Mouse (Mus musculus): ENCODE measurements around the gene Ccdc92b. TPM values are rescaled to one million over a fixed set of nuclear protein-coding genes. Genes with fewer than 3 reads are reported as not detected.

The Ccdc92b gene
- 0.06 TPM for polyA plus RNA-seq (2012; fragmentation: generic; extraction: Trizol)

DNA sequence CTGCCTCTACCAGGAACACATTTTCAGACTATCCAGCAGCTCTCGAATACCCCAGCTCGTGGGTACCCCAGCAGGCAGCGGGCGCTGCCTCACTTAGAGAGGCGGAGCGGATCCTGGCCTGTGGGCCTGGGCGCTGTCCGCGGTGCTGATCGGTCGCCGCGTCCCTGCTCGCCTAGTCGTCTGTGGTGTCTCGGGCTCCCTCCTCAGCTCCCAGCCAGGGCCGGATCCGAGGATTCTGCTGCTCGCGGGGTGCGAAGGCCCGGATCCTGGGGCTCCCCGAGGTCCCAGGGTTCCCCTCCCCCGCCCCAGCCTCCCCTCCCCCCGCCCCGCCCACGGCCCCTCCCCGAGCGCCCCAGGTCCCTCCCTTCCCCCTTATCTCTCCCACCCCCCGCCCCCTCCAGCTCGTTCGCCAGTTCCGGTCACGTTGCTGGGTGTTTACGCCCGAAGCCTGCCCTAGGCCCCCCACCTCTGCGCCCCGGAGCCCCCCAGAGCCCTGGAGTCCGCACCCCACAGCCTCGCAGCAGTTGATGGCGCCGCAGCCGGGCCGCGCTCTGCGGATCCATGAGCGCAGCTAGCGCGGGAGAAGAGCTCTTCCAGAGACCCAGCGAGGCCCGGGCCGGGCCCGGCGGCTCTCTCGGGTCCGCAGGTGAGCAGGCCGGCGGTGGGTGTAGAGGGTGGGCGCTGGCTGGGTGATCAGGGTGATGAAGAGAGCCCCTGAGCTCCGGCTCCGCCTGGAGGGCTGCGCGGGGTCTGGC, at the start of gene Ccdc92b:
Gene Ccdc92b (plus strand): TSS at position 405 of the 755 bp plus-strand sequence.
- Histone ChIP-seq H3ac (ENCODE audit: control insufficient read depth, insufficient read length) (no peak within 1 kb of the TSS), H3K4me2 (ENCODE audit: low read depth) (no peak within 1 kb of the TSS), H3K27me3 (ENCODE audit: control insufficient read depth, insufficient read depth, insufficient read length) (peaks cover 37% of the 10 kb centered on the region), H3K79me2 (ENCODE audit: control insufficient read depth, insufficient read depth) (no peaks in the 10 kb centered on the region), H3K4me3 (no peak within 1 kb of the TSS), H3K36me3 (ENCODE audit: control insufficient read depth, insufficient read depth) (no peaks in the 10 kb centered on the region)
- TF ChIP-seq POLR2AphosphoS2 (IDR thresholded peaks at IDR 0.05; ENCODE audit: insufficient read length, low read depth) = no peak
- TF ChIP-seq REST (IDR thresholded peaks at IDR 0.05; ENCODE audit: insufficient read depth, insufficient read length) = peak; percentile 100

DNA sequence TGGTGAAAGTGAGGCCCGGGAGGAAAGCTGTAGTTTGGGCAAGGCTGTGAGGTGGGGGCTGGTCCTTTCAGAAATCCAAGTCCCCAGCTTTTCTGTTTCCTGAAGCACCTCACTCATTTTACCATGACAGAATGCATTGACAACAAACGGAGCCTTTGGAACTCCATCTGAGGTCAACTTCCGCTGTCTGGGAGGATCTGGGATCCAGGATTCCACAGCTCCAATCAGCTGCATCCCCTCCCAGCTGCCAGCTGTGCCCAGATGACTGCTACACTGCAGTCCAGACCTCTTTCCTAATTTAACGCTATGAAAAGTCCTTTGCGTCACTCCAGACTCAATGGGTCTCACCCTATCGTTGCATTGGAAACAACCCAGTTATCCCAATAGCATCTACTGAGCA, 49.7 kb upstream of the Ccdc92b start:
- H3K4me3 ChIP-seq = no peak overlapping the region
- no peaks in the 10 kb centered on the region for H3K27me3 ChIP-seq (ENCODE audit: control insufficient read depth, insufficient read depth, insufficient read length)
- no peak for TF ChIP-seq REST (IDR thresholded peaks at IDR 0.05; ENCODE audit: insufficient read depth, insufficient read length)
- H3K4me2 ChIP-seq (ENCODE audit: low read depth) = no peak overlapping the region
- no peak overlapping the region for H3ac ChIP-seq (ENCODE audit: control insufficient read depth, insufficient read length)
- H3K79me2 ChIP-seq (ENCODE audit: control insufficient read depth, insufficient read depth) = no peaks in the 10 kb centered on the region
- H3K36me3 ChIP-seq (ENCODE audit: control insufficient read depth, insufficient read depth) = no peaks in the 10 kb centered on the region

DNA sequence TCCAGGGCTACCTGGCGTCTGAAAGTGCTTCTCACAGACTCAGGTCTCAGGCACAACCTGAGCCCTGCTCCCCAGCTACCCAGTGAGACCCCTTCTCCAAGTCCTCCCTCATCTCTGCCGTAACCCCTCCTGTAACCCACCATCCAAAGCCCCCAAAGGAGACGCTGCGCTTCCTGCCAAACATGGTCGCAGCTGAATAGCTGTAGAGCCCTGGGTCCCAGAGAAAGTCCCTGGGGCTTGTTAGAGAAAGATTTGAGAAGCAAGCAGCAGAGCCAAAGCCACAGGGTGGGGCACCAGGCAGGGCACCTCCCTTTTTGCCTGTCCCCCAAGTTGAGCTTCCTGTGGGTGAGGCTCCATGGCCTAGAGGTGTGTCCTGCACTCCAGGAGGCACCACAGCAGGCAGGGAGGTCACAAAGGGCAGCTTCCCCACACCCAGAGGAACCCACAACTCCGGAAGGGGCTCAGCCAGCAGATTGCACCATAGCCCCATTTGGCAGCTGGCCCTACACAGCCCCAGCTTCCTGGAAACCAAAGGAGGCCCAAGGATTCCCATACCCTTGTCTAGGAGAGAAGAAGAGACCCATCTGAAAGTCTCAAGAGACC, 46.8 kb upstream of the Ccdc92b start:
- Histone ChIP-seq H3K79me2 (ENCODE audit: control insufficient read depth, insufficient read depth) (no peaks in the 10 kb centered on the region), H3K27me3 (ENCODE audit: control insufficient read depth, insufficient read depth, insufficient read length) (no peaks in the 10 kb centered on the region), H3K4me3 (no peak overlapping the region), H3K36me3 (ENCODE audit: control insufficient read depth, insufficient read depth) (no peaks in the 10 kb centered on the region), H3K4me2 (ENCODE audit: low read depth) (peak overlapping the region; percentile 67), H3ac (ENCODE audit: control insufficient read depth, insufficient read length) (no peak overlapping the region)
- no peak for TF ChIP-seq SRF (IDR thresholded peaks at IDR 0.05; ENCODE audit: control insufficient read depth, insufficient read length, low read depth)
- TF ChIP-seq POLR2A (IDR thresholded peaks at IDR 0.05; ENCODE audit: insufficient read length, low read depth) = no peak
- peak; percentile 97 for TF ChIP-seq CEBPB (IDR thresholded peaks at IDR 0.05; ENCODE audit: insufficient read depth, poor library complexity, severe bottlenecking)
- peak in 1 of 3 experiments; percentile 68 for TF ChIP-seq MYOG (IDR thresholded peaks at IDR 0.05; ENCODE audit: control insufficient read depth in 1 of 3, insufficient read depth in 1 of 3, insufficient read length in 2 of 3, low read depth in 2 of 3)
- TF ChIP-seq TCF12 (IDR thresholded peaks at IDR 0.05; ENCODE audit: insufficient read depth, poor library complexity, severe bottlenecking) = no peak
- TF ChIP-seq REST (IDR thresholded peaks at IDR 0.05; ENCODE audit: insufficient read depth, insufficient read length) = no peak
- no peak for TF ChIP-seq USF1 (IDR thresholded peaks at IDR 0.05; ENCODE audit: low read depth)
- TF ChIP-seq E2F4 (IDR thresholded peaks at IDR 0.05; ENCODE audit: insufficient read depth) = no peak
- no peak for TF ChIP-seq TCF3 (IDR thresholded peaks at IDR 0.05; ENCODE audit: insufficient read length, low read depth)
- TF ChIP-seq POLR2AphosphoS2 (IDR thresholded peaks at IDR 0.05; ENCODE audit: insufficient read length, low read depth) = no peak
- peak in 1 of 3 experiments; percentile 55 for TF ChIP-seq MYOD1 (IDR thresholded peaks at IDR 0.05; ENCODE audit: control insufficient read depth in 1 of 3, insufficient read length in 2 of 3, low read depth in 2 of 3)
- no peak for TF ChIP-seq MAX (IDR thresholded peaks at IDR 0.05; ENCODE audit: low read depth)

DNA sequence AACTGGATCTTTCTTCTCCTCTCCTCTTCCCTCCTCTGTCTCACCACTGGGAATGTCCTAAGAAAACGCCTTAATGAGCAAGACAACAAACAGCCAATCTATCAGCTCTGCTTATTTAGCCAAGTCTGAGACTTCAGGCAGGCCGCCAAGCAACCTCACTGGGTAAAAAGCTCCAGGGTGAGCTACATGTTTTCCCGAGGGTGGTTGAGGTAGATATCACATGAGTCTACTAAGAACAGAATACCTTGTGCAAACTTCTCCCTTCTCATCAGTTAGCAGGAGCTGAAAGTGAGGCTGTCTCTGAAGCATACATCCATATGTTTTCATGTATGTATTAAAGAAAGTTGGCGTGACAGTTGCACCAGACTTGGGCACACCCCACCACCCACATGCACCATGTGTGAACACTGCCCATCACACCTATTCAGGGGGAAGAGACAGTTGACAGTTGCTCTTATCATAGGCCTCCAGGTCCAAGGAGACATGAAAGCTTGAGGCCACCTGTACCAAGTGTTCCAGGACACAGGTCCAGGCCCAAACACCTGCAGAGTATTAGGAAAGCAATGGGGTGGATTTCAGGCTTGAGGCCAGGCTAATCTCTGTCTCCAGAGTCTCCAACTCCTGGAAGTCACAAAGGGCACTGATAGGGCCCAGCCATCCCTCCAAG, 44.5 kb upstream of the Ccdc92b start:
- TF ChIP-seq REST (IDR thresholded peaks at IDR 0.05; ENCODE audit: insufficient read depth, insufficient read length) = no peak
- no peak for TF ChIP-seq USF1 (IDR thresholded peaks at IDR 0.05; ENCODE audit: low read depth)
- TF ChIP-seq CEBPB (IDR thresholded peaks at IDR 0.05; ENCODE audit: insufficient read depth, poor library complexity, severe bottlenecking) = no peak
- no peak for TF ChIP-seq TCF3 (IDR thresholded peaks at IDR 0.05; ENCODE audit: insufficient read length, low read depth)
- no peak for TF ChIP-seq MYOD1 (IDR thresholded peaks at IDR 0.05; ENCODE audit: control insufficient read depth in 1 of 3, insufficient read length in 2 of 3, low read depth in 2 of 3)
- no peak for TF ChIP-seq TCF12 (IDR thresholded peaks at IDR 0.05; ENCODE audit: insufficient read depth, poor library complexity, severe bottlenecking)
- TF ChIP-seq SRF (IDR thresholded peaks at IDR 0.05; ENCODE audit: control insufficient read depth, insufficient read length, low read depth) = no peak
- no peak for TF ChIP-seq MAX (IDR thresholded peaks at IDR 0.05; ENCODE audit: low read depth)
- no peak for TF ChIP-seq POLR2A (IDR thresholded peaks at IDR 0.05; ENCODE audit: insufficient read length, low read depth)
- H3K36me3 ChIP-seq (ENCODE audit: control insufficient read depth, insufficient read depth) = no peaks in the 10 kb centered on the region
- no peak overlapping the region for H3ac ChIP-seq (ENCODE audit: control insufficient read depth, insufficient read length)
- H3K4me2 ChIP-seq (ENCODE audit: low read depth) = no peak overlapping the region
- H3K27me3 ChIP-seq (ENCODE audit: control insufficient read depth, insufficient read depth, insufficient read length) = no peaks in the 10 kb centered on the region
- no peaks in the 10 kb centered on the region for H3K79me2 ChIP-seq (ENCODE audit: control insufficient read depth, insufficient read depth)
- H3K4me3 ChIP-seq = no peak overlapping the region

DNA sequence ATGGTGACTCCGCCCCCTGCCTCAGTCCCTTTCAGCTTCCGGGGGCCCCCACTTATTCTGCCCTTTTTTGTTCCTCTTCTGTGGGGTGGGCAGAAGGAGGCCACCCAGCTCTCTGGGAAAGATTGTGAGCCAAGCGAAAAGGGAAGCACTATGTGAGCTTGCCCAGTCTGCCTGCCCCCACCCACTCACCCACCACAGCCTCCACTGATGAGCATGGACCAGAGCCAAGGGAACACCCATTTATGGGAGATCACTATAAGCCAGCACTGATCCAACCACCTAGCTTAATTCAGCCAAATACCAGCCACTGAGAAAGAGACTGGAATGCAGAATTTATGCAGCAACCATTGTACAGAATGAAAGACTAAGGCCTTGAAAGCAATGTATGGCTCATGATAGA, 43.5 kb upstream of the Ccdc92b start:
- H3ac ChIP-seq (ENCODE audit: control insufficient read depth, insufficient read length) = no peak overlapping the region
- H3K27me3 ChIP-seq (ENCODE audit: control insufficient read depth, insufficient read depth, insufficient read length) = no peaks in the 10 kb centered on the region
- no peak for TF ChIP-seq POLR2A (IDR thresholded peaks at IDR 0.05; ENCODE audit: insufficient read length, low read depth)
- no peak for TF ChIP-seq MAX (IDR thresholded peaks at IDR 0.05; ENCODE audit: low read depth)
- no peak for TF ChIP-seq USF1 (IDR thresholded peaks at IDR 0.05; ENCODE audit: low read depth)
- TF ChIP-seq MYOD1 (IDR thresholded peaks at IDR 0.05; ENCODE audit: control insufficient read depth in 1 of 3, insufficient read length in 2 of 3, low read depth in 2 of 3) = no peak
- TF ChIP-seq TCF12 (IDR thresholded peaks at IDR 0.05; ENCODE audit: insufficient read depth, poor library complexity, severe bottlenecking) = no peak
- TF ChIP-seq REST (IDR thresholded peaks at IDR 0.05; ENCODE audit: insufficient read depth, insufficient read length) = no peak
- TF ChIP-seq CEBPB (IDR thresholded peaks at IDR 0.05; ENCODE audit: insufficient read depth, poor library complexity, severe bottlenecking) = no peak
- no peak for TF ChIP-seq TCF3 (IDR thresholded peaks at IDR 0.05; ENCODE audit: insufficient read length, low read depth)
- TF ChIP-seq E2F4 (IDR thresholded peaks at IDR 0.05; ENCODE audit: insufficient read depth) = no peak
- TF ChIP-seq SRF (IDR thresholded peaks at IDR 0.05; ENCODE audit: control insufficient read depth, insufficient read length, low read depth) = no peak
- H3K36me3 ChIP-seq (ENCODE audit: control insufficient read depth, insufficient read depth) = no peaks in the 10 kb centered on the region
- no peak overlapping the region for H3K4me2 ChIP-seq (ENCODE audit: low read depth)
- H3K4me3 ChIP-seq = no peak overlapping the region
- no peaks in the 10 kb centered on the region for H3K79me2 ChIP-seq (ENCODE audit: control insufficient read depth, insufficient read depth)
